Mouse (Mus musculus) stomach, embryonic 14.5 days (tissue): Measurements from ENCODE around the gene Ripor2. TPM values are rescaled to one million over a fixed set of nuclear protein-coding genes. Genes with fewer than 3 reads are reported as not detected.

ENCODE experiments used
- ATAC-seq: fragments of 200-750 bp; cut with Nextera tagmentation; 2 replicates; pipeline ENCODE4 v1.8.0; 2017; ENCODE audit warnings: low read depth, moderate TSS enrichment; ENCODE audit not compliant: insufficient number of reproducible peaks, insufficient read depth, low FRiP score
- H3K27ac ChIP-seq: fragments of 300-500 bp; sonication (generic); 2 replicates; pipeline ENCODE4 v1.5.1; 2014; ENCODE audit warnings: mild to moderate bottlenecking, low read length, moderate library complexity, mixed read lengths
- H3K27me3 ChIP-seq: fragments of 300-500 bp; sonication (generic); 2 replicates; pipeline ENCODE4 v1.6.1; 2014; ENCODE audit warnings: low read length, control low read depth, mixed read lengths; ENCODE audit not compliant: control insufficient read depth, insufficient read depth
- H3K36me3 ChIP-seq: fragments of 300-500 bp; sonication (generic); 2 replicates; pipeline ENCODE4 v1.6.1; 2014; ENCODE audit warnings: mild to moderate bottlenecking, control low read depth, low read length, moderate library complexity, mixed read lengths; ENCODE audit not compliant: control insufficient read depth, insufficient read depth
- H3K4me1 ChIP-seq: fragments of 300-500 bp; sonication (generic); 2 replicates; pipeline ENCODE4 v1.6.1; 2014; ENCODE audit warnings: low read length, control low read depth, mixed read lengths; ENCODE audit not compliant: control insufficient read depth, insufficient read depth
- H3K4me2 ChIP-seq: fragments of 300-500 bp; sonication (generic); replicated peaks from 2 replicates; pipeline ENCODE4 v1.6.1; 2014; ENCODE audit warnings: low read depth, low read length, control low read depth
- H3K4me3 ChIP-seq: fragments of 300-500 bp; sonication (generic); 2 replicates; pipeline ENCODE4 v1.5.1; 2014; ENCODE audit warnings: low read depth, low read length, control low read depth
- H3K9ac ChIP-seq: fragments of 300-500 bp; sonication (generic); replicated peaks from 2 replicates; pipeline ENCODE4 v1.6.1; 2014; ENCODE audit warnings: low read depth, mild to moderate bottlenecking, control low read depth, low read length, moderate library complexity, mixed read lengths
- H3K9me3 ChIP-seq: fragments of 300-500 bp; sonication (generic); 2 replicates; pipeline ENCODE4 v1.6.1; 2016; ENCODE audit warnings: low read depth, low read length, control low read depth; ENCODE audit not compliant: control insufficient read depth
- WGBS: fragments of 180-500 bp; shearing (Covaris S2); extraction: QIAGEN DNeasy Blood & Tissue Kit; methylation state at CpG from one replicate; pipeline ENCODE4 v1.1.7; 2014; 5-methylcytosine and 5-hydroxymethylcytosine counted together
- polyA plus RNA-seq: library from polyadenylated mRNA; unstranded; fragments of >200 nt; fragmentation: Nextera tagmentation; extraction: Ambion mirVana; gene quantifications from 2 replicates; pipeline ENCODE4 v1.2.1, GENCODE M21; 2014

Gene Ripor2
- polyA plus RNA-seq, 1 experiment from 2014 or later, result 2.3 TPM

DNA sequence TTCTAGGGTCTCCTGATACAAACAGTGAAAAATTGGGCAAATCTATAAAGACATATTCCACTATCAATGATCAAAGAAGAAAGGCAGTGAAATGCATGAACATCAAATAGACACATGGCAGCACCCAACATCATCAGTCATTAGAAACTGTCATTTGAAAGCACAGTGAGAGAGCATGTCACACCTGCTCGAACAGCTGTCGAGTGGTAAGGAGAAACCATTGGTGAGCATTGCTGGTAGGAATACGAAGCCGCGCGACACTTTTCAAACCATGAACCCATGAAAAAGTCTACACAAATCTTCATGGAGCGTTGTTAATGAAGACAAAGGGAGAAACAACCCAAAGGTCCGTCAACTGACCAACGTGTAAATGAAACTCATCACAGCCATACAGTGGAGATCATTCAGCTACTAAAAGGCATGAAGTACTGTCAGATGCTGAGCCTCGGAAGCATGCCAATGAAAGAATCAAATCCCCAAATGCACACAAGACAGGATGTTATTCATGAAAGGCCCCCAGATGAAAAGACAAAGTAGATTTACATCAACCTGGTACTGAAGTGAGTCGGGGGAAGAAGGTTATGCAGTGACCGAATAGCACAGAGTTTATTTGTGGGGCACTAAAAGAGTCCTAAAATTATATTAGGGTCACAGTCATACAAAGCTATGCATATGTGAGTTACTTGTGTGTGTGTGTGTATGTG is 5.4 kb downstream of the Ripor2 start:
- H3K27ac ChIP-seq, result no peak overlapping the region
- WGBS, result 96% methylated on average over 12 of the region's 12 CpGs
- no peaks in the 10 kb centered on the region for H3K36me3 ChIP-seq
- no peak overlapping the region for H3K9ac ChIP-seq
- no peaks in the 10 kb centered on the region for H3K4me1 ChIP-seq
- H3K4me2 ChIP-seq, result no peak overlapping the region
- ATAC-seq, result no peak
- no peak overlapping the region for H3K4me3 ChIP-seq
- H3K27me3 ChIP-seq, result no peaks in the 10 kb centered on the region
- no peaks in the 10 kb centered on the region for H3K9me3 ChIP-seq

DNA sequence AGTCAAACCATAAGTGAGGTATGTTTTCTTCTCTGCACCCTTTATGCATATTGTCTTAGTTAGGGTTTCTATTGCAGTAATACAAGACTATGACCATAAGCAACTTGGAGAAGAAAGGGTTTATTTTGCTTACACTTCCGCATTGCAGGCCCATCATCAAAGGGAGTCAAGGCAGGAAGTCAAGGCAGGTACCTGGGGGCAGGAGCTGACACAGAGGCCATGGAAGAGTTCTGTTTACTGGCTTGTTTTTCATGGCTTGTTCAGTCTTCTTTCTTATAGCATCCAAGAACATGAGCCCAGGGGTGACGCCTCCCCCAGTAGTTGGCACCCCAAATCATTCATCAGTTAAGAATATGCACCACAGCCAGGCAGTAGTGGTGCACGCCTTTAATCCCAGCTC is 6.6 kb downstream of the Ripor2 start:
- Histone ChIP-seq H3K36me3 (no peaks in the 10 kb centered on the region), H3K4me2 (no peak overlapping the region), H3K4me1 (no peaks in the 10 kb centered on the region), H3K9ac (no peak overlapping the region), H3K9me3 (no peaks in the 10 kb centered on the region), H3K4me3 (no peak overlapping the region), H3K27me3 (no peaks in the 10 kb centered on the region), H3K27ac (no peak overlapping the region)
- WGBS, result 86% methylated on average over 3 of the region's 3 CpGs
- ATAC-seq, result no peak

DNA sequence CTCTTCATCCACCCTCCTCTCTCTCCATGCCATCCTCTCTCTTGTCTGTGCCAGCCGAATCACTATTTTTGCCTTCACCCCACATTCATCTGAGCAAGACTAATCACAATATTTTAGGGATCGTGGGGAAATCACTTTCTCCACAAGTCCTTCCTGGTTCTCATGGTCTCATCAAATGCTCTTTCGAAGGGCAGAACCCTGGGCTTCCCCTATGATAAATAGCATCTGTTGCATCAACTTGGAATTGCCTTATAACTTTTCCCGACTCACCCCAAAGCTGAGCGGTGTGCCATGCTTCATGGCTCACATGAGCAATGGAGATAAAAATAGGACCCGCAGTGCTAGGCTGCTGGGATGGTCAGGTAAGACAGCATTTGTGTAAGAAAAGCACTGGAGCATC is 9.7 kb downstream of the Ripor2 start:
- H3K36me3 ChIP-seq, result no peaks in the 10 kb centered on the region
- no peak for ATAC-seq
- H3K9ac ChIP-seq, result no peak overlapping the region
- 87% methylated on average over 6 of the region's 6 CpGs for WGBS
- no peaks in the 10 kb centered on the region for H3K4me1 ChIP-seq
- no peaks in the 10 kb centered on the region for H3K27me3 ChIP-seq
- no peak overlapping the region for H3K4me2 ChIP-seq
- H3K9me3 ChIP-seq, result no peaks in the 10 kb centered on the region
- no peak overlapping the region for H3K4me3 ChIP-seq
- no peak overlapping the region for H3K27ac ChIP-seq

DNA sequence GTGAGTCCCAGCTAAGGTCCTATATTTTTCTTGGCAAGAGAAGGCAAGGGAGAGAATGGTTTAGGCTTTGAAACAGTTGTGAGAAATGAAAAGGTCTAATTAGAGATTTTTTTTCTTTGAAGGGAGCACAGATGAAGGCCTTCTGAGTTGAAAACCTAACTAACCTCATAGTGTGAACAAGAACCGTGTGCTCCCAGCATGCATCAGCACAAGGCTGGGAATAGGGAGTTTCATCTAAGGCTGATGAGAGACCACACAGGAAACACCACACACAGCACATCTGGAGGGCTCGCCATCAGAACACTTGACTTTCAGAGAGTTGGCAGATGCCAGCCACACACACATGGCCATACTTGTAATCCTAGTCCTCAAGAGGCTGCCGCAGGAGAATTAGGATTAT is 12.3 kb downstream of the Ripor2 start:
- H3K9ac ChIP-seq, result no peak overlapping the region
- H3K4me2 ChIP-seq, result no peak overlapping the region
- H3K27ac ChIP-seq, result no peak overlapping the region
- no peak overlapping the region for H3K4me3 ChIP-seq
- no peaks in the 10 kb centered on the region for H3K9me3 ChIP-seq
- no peak for ATAC-seq
- no peaks in the 10 kb centered on the region for H3K36me3 ChIP-seq
- H3K4me1 ChIP-seq, result no peaks in the 10 kb centered on the region
- H3K27me3 ChIP-seq, result no peaks in the 10 kb centered on the region
- 85% methylated on average over 3 of the region's 3 CpGs for WGBS

DNA sequence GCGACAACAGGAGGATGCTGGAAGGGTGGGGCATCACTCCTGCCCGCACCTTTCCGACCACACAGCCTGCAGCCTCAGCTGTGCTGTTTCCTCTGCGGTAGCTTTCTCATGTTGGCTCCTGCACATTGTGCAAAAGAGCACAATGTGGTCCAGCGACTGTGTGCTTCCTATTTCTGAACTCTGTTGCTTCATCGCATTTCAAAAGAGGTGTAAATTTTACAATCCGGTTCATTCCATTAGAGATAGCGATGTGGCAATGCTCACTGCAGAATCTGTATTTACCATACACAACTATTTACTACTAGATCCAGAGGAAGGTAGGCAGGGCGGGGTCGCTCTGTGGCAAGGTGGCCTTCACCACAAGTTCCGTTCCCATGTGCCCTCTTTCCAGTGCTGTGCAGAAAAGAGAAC is 17.6 kb downstream of the Ripor2 start:
- Histone ChIP-seq H3K4me1 (peaks cover 10% of the 10 kb centered on the region; the same call in 1 of the 2 replicates), H3K4me2 (no peak overlapping the region), H3K9me3 (no peaks in the 10 kb centered on the region), H3K27ac (no peak overlapping the region), H3K27me3 (no peaks in the 10 kb centered on the region), H3K9ac (no peak overlapping the region), H3K36me3 (no peaks in the 10 kb centered on the region), H3K4me3 (no peak overlapping the region)
- ATAC-seq, result no peak
- WGBS, result 80% methylated on average over 11 of the region's 11 CpGs

DNA sequence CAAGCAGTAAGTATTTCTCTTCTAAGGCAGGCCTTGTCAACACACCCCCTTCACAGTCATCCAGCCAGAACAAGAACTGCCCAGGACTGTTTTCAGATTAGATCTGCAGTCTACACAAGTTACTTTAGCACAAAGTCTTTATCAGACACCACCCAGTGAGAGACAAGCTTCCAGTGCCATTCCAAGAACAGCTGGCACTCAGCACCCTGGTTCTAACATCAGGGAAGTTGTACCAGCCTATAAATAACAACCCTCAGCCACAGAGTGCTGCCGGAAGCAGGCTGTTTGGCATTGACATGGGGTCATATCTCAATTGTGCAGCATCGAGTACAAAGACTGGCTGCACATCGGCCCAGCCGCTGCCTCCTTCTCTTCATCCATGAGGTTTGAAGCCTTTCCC is 21.0 kb downstream of the Ripor2 start:
- Histone ChIP-seq H3K27ac (0 out of 2 replicates have a peak overlapping the region, but pooled peaks have one; percentile 15), H3K36me3 (no peaks in the 10 kb centered on the region), H3K27me3 (no peaks in the 10 kb centered on the region), H3K9ac (no peak overlapping the region), H3K4me2 (no peak overlapping the region), H3K4me1 (peaks cover 20% of the 10 kb centered on the region; the same call in 1 of the 2 replicates), H3K4me3 (no peak overlapping the region), H3K9me3 (no peaks in the 10 kb centered on the region)
- ATAC-seq, result no peak
- 14% methylated on average over 4 of the region's 4 CpGs for WGBS

DNA sequence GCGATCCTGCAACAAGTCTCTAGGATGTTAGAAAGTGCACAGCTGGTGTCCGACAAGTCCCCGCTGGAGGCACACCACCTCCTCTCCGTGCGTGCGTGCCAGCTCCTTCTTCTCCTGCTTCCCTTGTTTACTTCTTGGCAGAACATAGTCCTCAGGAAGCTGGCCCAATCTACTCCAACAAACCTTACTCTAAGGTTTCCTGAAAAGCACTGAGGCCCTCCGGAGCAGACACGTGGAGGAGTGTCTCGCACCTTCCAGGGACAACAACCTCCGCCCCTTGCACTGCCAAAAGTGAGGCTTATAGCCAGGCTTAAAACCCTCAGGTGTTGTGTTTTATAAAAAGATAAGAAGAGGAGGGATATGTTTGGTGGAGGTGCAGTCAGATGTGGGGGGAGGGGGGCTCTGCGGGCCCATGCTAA is 21.6 kb downstream of the Ripor2 start:
- Histone ChIP-seq H3K9me3 (no peaks in the 10 kb centered on the region), H3K4me1 (peaks cover 20% of the 10 kb centered on the region; the same call in 1 of the 2 replicates), H3K36me3 (no peaks in the 10 kb centered on the region), H3K27me3 (no peaks in the 10 kb centered on the region), H3K9ac (no peak overlapping the region), H3K27ac (no peak overlapping the region), H3K4me3 (no peak overlapping the region), H3K4me2 (0 out of 2 replicates have a peak overlapping the region, but pooled peaks have one; percentile 8)
- WGBS, result 11% methylated on average over 11 of the region's 11 CpGs
- ATAC-seq, result no peak

DNA sequence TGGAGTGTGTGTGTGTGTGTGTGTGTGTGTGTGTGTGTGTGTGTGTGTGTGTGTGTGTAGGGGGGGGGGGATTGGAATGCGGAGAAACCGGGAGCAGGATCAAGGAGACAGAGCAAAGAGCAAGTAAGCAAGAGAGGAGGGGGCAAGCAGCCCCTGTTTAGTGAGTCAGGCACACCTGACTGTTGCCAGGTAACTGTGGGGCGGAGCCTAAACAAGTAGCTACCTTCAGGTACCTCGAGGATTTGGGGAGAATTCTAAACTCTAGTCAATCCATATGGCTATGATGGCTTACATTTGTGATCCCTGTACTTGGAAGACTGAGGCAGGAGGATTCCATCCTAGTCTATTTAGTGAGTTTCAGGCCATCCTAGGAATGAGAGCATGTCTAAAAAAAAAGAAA is 22.1 kb downstream of the Ripor2 start:
- peaks cover 20% of the 10 kb centered on the region; the same call in 1 of the 2 replicates for H3K4me1 ChIP-seq
- H3K4me2 ChIP-seq, result no peak overlapping the region
- ATAC-seq, result no peak
- 26% methylated on average over 4 of the region's 4 CpGs for WGBS
- H3K36me3 ChIP-seq, result no peaks in the 10 kb centered on the region
- H3K27me3 ChIP-seq, result no peaks in the 10 kb centered on the region
- H3K9me3 ChIP-seq, result no peaks in the 10 kb centered on the region
- H3K4me3 ChIP-seq, result no peak overlapping the region
- no peak overlapping the region for H3K9ac ChIP-seq
- H3K27ac ChIP-seq, result no peak overlapping the region
